Mouse (Mus musculus): ENCODE data around the gene Gpr183. TPM values are rescaled to one million over a fixed set of nuclear protein-coding genes. Genes with fewer than 3 reads are reported as not detected.

The Gpr183 gene
- total and polyA plus RNA-seq, 2 experiments from 2014 or later = 1.1 to 1.5 TPM

DNA sequence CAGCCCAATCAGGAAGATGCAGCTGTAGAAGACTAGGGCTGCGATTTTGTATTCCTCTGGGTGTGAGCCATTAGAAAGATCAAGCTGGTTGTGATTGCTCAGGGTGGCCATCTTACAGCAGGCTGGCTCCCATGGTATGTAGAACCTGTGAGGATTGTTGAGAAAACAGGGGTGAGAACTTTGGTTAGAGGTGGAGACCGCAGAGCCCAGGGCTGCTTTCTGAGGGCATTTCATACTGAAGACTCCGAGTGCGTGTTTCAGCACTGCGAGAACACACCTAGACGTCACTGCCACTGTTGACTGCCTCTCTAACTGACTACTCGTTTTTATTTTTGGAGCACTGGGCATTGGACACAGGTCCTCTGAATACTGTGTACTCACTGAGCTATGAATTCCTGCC, 52.5 kb downstream of the Gpr183 start:
- ATAC-seq (ENCODE audit: insufficient read depth, low read depth) = no peak
- H3K27ac ChIP-seq (ENCODE audit: low read depth) = no peak overlapping the region
- no peak for DNase-seq (ENCODE audit: low spot score)
- peaks cover 43% of the 10 kb centered on the region for H3K36me3 ChIP-seq (replicated peaks; ENCODE audit: control insufficient read depth, insufficient read depth, low read length)
- no peak overlapping the region for H3K9ac ChIP-seq (replicated peaks; ENCODE audit: low read depth, low read length)
- H3K4me2 ChIP-seq (ENCODE audit: low read depth, low read length) = no peak overlapping the region
- no peaks in the 10 kb centered on the region for H3K4me1 ChIP-seq (ENCODE audit: control insufficient read depth, insufficient read depth)
- no peak overlapping the region for H3K4me3 ChIP-seq (ENCODE audit: low read depth, low read length)
- 89% methylated on average over 7 of the region's 7 CpGs for WGBS
- H3K9me3 ChIP-seq (replicated peaks; ENCODE audit: control insufficient read depth, low read length) = no peaks in the 10 kb centered on the region
- H3K27me3 ChIP-seq (ENCODE audit: control insufficient read depth, insufficient read depth, low read length) = no peaks in the 10 kb centered on the region
- TF ChIP-seq CTCF (IDR thresholded peaks at IDR 0.05; ENCODE audit: low read depth) (no peak), EP300 (IDR thresholded peaks at IDR 0.05; ENCODE audit: low read depth) (no peak)

DNA sequence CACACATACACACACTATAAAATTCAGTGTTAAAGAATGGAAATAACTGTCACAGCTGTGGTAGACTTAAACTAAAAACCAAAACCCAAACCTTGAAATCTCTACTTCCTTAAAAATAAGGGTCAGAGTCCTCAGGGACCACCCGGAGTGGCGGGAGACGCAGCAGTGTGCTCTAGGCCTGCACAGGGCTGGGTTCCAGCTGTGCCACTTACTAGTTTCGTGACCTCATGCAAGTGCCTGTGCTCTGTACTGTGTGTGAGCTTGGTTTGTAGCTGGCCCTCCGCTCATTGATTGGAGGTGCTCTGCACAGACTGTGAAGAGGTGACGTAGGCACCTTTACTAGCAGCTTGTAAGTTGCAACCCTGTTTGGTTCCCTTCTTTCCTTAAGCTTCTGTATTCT, 55.1 kb downstream of the Gpr183 start:
- TF ChIP-seq EP300 (IDR thresholded peaks at IDR 0.05; ENCODE audit: low read depth) (no peak), CTCF (IDR thresholded peaks at IDR 0.05; ENCODE audit: low read depth) (no peak)
- Histone ChIP-seq H3K4me2 (ENCODE audit: low read depth, low read length) (no peak overlapping the region), H3K27ac (ENCODE audit: low read depth) (no peak overlapping the region), H3K4me3 (ENCODE audit: low read depth, low read length) (no peak overlapping the region), H3K9ac (replicated peaks; ENCODE audit: low read depth, low read length) (no peak overlapping the region), H3K36me3 (replicated peaks; ENCODE audit: control insufficient read depth, insufficient read depth, low read length) (peaks cover 46% of the 10 kb centered on the region), H3K4me1 (ENCODE audit: control insufficient read depth, insufficient read depth) (no peaks in the 10 kb centered on the region), H3K27me3 (ENCODE audit: control insufficient read depth, insufficient read depth, low read length) (no peaks in the 10 kb centered on the region), H3K9me3 (replicated peaks; ENCODE audit: control insufficient read depth, low read length) (no peaks in the 10 kb centered on the region)
- DNase-seq (ENCODE audit: low spot score) (no peak), ATAC-seq (ENCODE audit: insufficient read depth, low read depth) (no peak)
- 97% methylated on average over 6 of the region's 6 CpGs for WGBS

DNA sequence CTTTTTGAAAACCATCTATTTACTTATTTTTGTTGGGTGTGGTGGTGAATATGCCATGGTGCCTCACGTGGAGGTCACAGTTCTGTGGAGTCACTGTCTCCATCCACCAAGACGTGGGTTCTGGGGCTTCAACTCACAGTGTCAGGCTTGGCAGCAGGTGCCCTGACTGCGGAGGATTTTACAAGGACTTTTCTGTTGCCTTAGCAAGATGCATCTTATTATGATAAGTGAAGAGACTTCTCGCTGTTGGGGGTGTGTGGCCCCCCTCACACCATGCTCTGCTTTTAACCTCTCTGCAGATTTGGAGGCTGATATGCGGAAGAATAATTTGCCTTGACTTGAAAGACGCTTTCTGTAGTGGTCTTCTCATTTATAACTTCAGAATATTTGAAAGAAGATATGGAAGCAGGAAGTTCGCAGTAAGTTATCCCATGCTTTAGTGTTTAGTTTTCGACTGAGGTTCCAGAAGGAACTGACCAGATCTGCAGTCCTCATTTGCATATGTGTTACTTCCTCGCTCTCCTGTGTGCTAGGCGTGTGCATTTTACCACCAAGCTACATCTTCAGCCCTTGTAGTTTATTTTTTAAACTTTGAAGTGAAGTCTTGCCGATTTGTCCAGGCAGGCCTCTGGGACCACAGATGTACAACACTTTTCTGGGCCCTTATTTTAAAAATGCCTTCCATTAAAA, 57.9 kb downstream of the Gpr183 start:
- Histone ChIP-seq H3K27me3 (ENCODE audit: control insufficient read depth, insufficient read depth, low read length) (no peaks in the 10 kb centered on the region), H3K27ac (ENCODE audit: low read depth) (no peak overlapping the region), H3K4me2 (ENCODE audit: low read depth, low read length) (no peak overlapping the region), H3K4me1 (ENCODE audit: control insufficient read depth, insufficient read depth) (no peaks in the 10 kb centered on the region; the same call in 1 of the 2 replicates), H3K4me3 (ENCODE audit: low read depth, low read length) (no peak overlapping the region), H3K9me3 (replicated peaks; ENCODE audit: control insufficient read depth, low read length) (no peaks in the 10 kb centered on the region), H3K36me3 (replicated peaks; ENCODE audit: control insufficient read depth, insufficient read depth, low read length) (peaks cover 46% of the 10 kb centered on the region), H3K9ac (replicated peaks; ENCODE audit: low read depth, low read length) (no peak overlapping the region)
- DNase-seq (ENCODE audit: low spot score) (no peak), ATAC-seq (ENCODE audit: insufficient read depth, low read depth) (no peak)
- WGBS = 86% methylated on average over 11 of the region's 11 CpGs
- no peak for TF ChIP-seq CTCF (IDR thresholded peaks at IDR 0.05; ENCODE audit: low read depth)
- no peak for TF ChIP-seq EP300 (IDR thresholded peaks at IDR 0.05; ENCODE audit: low read depth)

DNA sequence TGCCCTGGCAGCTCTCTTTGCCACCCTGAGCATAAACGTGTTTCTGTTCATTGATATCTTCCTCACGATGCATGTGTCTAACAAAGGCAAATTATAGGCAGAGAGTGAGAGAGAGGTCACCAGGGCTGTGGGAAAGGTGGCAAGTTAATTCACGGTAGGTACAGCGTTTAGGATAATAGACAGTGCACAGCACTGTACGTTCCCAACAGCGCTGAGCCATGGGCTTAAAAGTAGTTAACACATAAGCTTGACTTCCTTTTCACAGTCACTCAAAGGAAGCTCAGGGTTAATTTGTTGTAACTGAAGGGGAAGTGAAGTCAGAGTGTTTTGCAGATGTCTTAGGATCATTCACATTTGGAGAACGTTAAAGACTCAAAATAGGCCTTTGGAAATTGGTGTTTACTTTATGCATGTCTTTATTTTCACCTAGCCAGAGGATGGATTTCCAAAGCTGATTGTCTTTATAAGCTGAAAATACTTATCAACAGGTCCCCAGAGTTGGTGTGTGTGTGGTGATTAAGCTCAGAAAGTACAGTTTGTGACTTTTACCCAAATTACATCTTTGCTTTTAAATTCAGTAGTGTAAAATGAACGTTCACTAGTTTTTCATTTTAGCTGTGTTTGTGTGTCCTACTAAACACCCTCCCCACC, 58.5 kb downstream of the Gpr183 start:
- Histone ChIP-seq H3K27ac (ENCODE audit: low read depth) (no peak overlapping the region), H3K9ac (replicated peaks; ENCODE audit: low read depth, low read length) (no peak overlapping the region), H3K9me3 (replicated peaks; ENCODE audit: control insufficient read depth, low read length) (no peaks in the 10 kb centered on the region), H3K4me1 (ENCODE audit: control insufficient read depth, insufficient read depth) (no peaks in the 10 kb centered on the region; the same call in 1 of the 2 replicates), H3K4me3 (ENCODE audit: low read depth, low read length) (no peak overlapping the region), H3K27me3 (ENCODE audit: control insufficient read depth, insufficient read depth, low read length) (no peaks in the 10 kb centered on the region), H3K4me2 (ENCODE audit: low read depth, low read length) (no peak overlapping the region), H3K36me3 (replicated peaks; ENCODE audit: control insufficient read depth, insufficient read depth, low read length) (peaks cover 40% of the 10 kb centered on the region)
- no peak for ATAC-seq (ENCODE audit: insufficient read depth, low read depth)
- WGBS = 77% methylated on average over 8 of the region's 8 CpGs
- DNase-seq (ENCODE audit: low spot score) = no peak
- TF ChIP-seq EP300 (IDR thresholded peaks at IDR 0.05; ENCODE audit: low read depth) (no peak), CTCF (IDR thresholded peaks at IDR 0.05; ENCODE audit: low read depth) (no peak)

DNA sequence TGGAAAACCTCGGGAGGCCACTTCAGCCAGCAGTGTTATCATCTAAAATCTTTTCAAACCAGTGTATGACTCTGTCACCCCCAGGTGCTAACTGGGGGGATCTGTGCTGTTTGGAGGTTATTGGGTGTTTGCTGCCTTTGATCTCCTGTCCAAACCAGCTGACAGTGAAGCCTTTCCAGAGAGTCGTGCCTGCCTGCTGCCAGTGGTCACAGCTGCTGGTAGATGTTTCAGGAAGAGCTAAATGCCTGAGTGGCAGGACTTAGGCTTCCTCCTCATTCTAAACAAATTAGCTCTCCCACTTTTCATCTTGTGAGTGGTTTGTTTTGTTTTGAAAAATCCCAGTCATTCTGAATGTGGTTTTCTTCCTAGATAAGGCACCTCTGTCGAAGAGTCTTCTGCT, 60.2 kb downstream of the Gpr183 start:
- Histone ChIP-seq H3K9ac (replicated peaks; ENCODE audit: low read depth, low read length) (0 out of 2 replicates have a peak overlapping the region, but pooled peaks have one; percentile 20), H3K36me3 (replicated peaks; ENCODE audit: control insufficient read depth, insufficient read depth, low read length) (peaks cover 33% of the 10 kb centered on the region), H3K4me2 (ENCODE audit: low read depth, low read length) (no peak overlapping the region), H3K4me1 (ENCODE audit: control insufficient read depth, insufficient read depth) (no peaks in the 10 kb centered on the region; the same call in 1 of the 2 replicates), H3K4me3 (ENCODE audit: low read depth, low read length) (no peak overlapping the region), H3K27ac (ENCODE audit: low read depth) (no peak overlapping the region), H3K9me3 (replicated peaks; ENCODE audit: control insufficient read depth, low read length) (no peaks in the 10 kb centered on the region), H3K27me3 (ENCODE audit: control insufficient read depth, insufficient read depth, low read length) (no peaks in the 10 kb centered on the region)
- 17% methylated on average over 3 of the region's 3 CpGs for WGBS
- DNase-seq (ENCODE audit: low spot score) (no peak), ATAC-seq (ENCODE audit: insufficient read depth, low read depth) (no peak)
- TF ChIP-seq CTCF (IDR thresholded peaks at IDR 0.05; ENCODE audit: low read depth) (no peak), EP300 (IDR thresholded peaks at IDR 0.05; ENCODE audit: low read depth) (no peak)
